Mouse (Mus musculus): ENCODE measurements around the gene Gm44973. TPM values are rescaled to one million over a fixed set of nuclear protein-coding genes. Genes with fewer than 3 reads are reported as not detected.

Gene Gm44973
- polyA plus RNA-seq (2015; fragmentation: Nextera tagmentation; extraction: Ambion mirVana): 4.7 and 5.7 TPM in 2 replicates

- Histone ChIP-seq H3K27me3 (ENCODE audit: insufficient read depth, low read length) (no peaks in the 10 kb centered on the region), H3K9ac (ENCODE audit: low read depth, low read length) (peak within 1 kb of the TSS; percentile 78), H3K27ac (peak within 1 kb of the TSS; percentile 99), H3K36me3 (ENCODE audit: insufficient read depth, low read length) (peaks cover 23% of the 10 kb centered on the region), H3K9me3 (replicated peaks; ENCODE audit: low read length) (no peaks in the 10 kb centered on the region), H3K4me3 (replicated peaks; ENCODE audit: low read depth, low read length) (peak within 1 kb of the TSS; percentile 76), H3K4me2 (ENCODE audit: low read length) (peak within 1 kb of the TSS; percentile 65), H3K4me1 (replicated peaks; ENCODE audit: insufficient read depth, low read length) (0 out of 2 replicates have a peak, but pooled peaks cover 9% of the 10 kb centered on the region)
- 0 out of 2 replicates have a peak, but pooled peaks have one; percentile 10 for TF ChIP-seq CTCF (IDR thresholded peaks at IDR 0.05; ENCODE audit: low read depth)
- ATAC-seq (replicated peaks; ENCODE audit: low FRiP score, low read depth): peak; percentile 80
- under 1% methylated on average over 44 of the region's 76 CpGs for WGBS
- peak; percentile 97 for DNase-seq (ENCODE audit: low spot score)
Observed at GRCm38 (mm10) chr7:5015118-5016001, at the start of gene Gm44973. Gene Gm44973 (plus strand): TSS chr7:5015496.

DNA sequence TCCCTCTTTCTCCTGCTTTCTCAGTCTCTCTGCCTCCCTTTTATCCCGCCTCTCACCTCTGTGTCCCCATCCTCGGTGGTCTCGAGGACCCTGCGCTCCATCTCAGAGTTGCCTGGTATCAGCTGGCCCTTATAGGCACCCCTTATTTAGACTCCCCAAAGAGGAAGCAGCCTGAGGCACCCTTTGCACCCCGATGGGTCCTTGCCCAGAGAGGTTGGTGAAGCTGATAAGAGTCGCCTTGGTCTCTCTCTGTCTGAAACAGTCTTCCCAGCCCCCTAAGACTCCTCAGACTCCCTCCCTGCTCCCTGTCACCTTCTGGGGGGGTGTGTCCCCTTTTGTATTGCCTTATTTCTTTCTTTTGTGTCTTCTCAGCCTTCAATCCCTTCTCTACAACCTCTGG is 44.2 kb upstream of the Gm44973 start, which contains the start of gene Sbk3:
Gene Sbk3 (minus strand): TSS at position 101 of the 400 bp plus-strand sequence.
- H3K27me3 ChIP-seq (ENCODE audit: insufficient read depth, low read length): no peaks in the 10 kb centered on the region
- DNase-seq (ENCODE audit: low spot score) (no peak), ATAC-seq (replicated peaks; ENCODE audit: low FRiP score, low read depth) (no peak)
- 41% methylated on average over 6 of the region's 6 CpGs for WGBS
- no peak within 1 kb of the TSS for H3K4me2 ChIP-seq (ENCODE audit: low read length)
- H3K4me3 ChIP-seq (replicated peaks; ENCODE audit: low read depth, low read length): no peak within 1 kb of the TSS
- H3K4me1 ChIP-seq (replicated peaks; ENCODE audit: insufficient read depth, low read length): 0 out of 2 replicates have a peak, but pooled peaks cover 3% of the 10 kb centered on the region
- no peak for TF ChIP-seq CTCF (IDR thresholded peaks at IDR 0.05; ENCODE audit: low read depth)
- no peak within 1 kb of the TSS for H3K9ac ChIP-seq (ENCODE audit: low read depth, low read length)
- H3K36me3 ChIP-seq (ENCODE audit: insufficient read depth, low read length): no peaks in the 10 kb centered on the region
- no peak within 1 kb of the TSS for H3K27ac ChIP-seq
- no peaks in the 10 kb centered on the region for H3K9me3 ChIP-seq (replicated peaks; ENCODE audit: low read length)

- Histone ChIP-seq H3K27ac (no peak overlapping the region), H3K4me2 (ENCODE audit: low read length) (no peak overlapping the region), H3K9ac (ENCODE audit: low read depth, low read length) (no peak overlapping the region), H3K4me1 (replicated peaks; ENCODE audit: insufficient read depth, low read length) (0 out of 2 replicates have a peak, but pooled peaks cover 3% of the 10 kb centered on the region), H3K36me3 (ENCODE audit: insufficient read depth, low read length) (no peaks in the 10 kb centered on the region), H3K9me3 (replicated peaks; ENCODE audit: low read length) (no peaks in the 10 kb centered on the region), H3K4me3 (replicated peaks; ENCODE audit: low read depth, low read length) (no peak overlapping the region), H3K27me3 (ENCODE audit: insufficient read depth, low read length) (no peaks in the 10 kb centered on the region)
- ATAC-seq (replicated peaks; ENCODE audit: low FRiP score, low read depth) (no peak), DNase-seq (ENCODE audit: low spot score) (peak; percentile 2)
- 25% methylated on average over 7 of the region's 7 CpGs for WGBS
- no peak for TF ChIP-seq CTCF (IDR thresholded peaks at IDR 0.05; ENCODE audit: low read depth)
Observed at GRCm38 (mm10) chr7:4971710-4972109, 43.6 kb upstream of the Gm44973 start.

DNA sequence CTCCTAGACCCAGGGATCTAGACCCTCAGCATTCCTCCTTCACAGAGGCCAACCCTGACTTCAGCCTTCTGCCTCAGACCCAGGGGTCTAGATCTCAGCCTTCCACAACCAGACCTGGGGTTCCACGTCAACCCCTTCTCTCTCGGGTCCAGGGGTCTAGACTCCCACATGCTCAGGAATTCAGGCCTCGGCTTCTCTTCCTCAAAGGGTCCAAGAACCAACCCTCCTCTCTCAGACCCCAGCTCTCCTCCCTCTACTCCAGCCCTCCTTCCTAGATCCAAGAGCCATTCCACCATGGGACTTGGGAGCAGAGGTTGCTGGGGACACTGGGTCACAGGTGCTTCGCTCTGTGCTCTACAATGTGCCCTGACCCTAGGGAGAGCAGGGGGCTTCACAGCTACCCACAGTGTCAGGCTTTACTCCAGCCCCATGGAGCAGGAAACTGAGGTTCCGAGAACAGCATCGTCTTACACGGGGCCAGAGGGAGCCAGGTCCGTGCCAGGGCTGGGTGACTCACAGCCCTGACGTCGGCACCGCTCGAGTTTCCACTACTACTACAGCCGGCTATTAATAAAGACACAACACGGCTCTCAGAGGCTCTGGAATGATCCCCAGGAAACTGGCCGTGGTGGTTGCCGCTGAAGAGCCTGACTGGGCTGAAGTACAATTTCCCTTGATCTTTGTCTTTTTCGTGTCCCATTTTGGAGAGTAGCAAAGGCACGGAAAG is 42.8 kb upstream of the Gm44973 start:
- H3K27ac ChIP-seq: no peak overlapping the region; the same call in 1 of the 2 replicates
- 0 out of 2 replicates have a peak, but pooled peaks cover 3% of the 10 kb centered on the region for H3K4me1 ChIP-seq (replicated peaks; ENCODE audit: insufficient read depth, low read length)
- ATAC-seq (replicated peaks; ENCODE audit: low FRiP score, low read depth) (no peak), DNase-seq (ENCODE audit: low spot score) (peak; percentile 8)
- TF ChIP-seq CTCF (IDR thresholded peaks at IDR 0.05; ENCODE audit: low read depth): no peak
- WGBS: 52% methylated on average over 18 of the region's 18 CpGs
- H3K4me2 ChIP-seq (ENCODE audit: low read length): no peak overlapping the region
- H3K4me3 ChIP-seq (replicated peaks; ENCODE audit: low read depth, low read length): no peak overlapping the region
- H3K9me3 ChIP-seq (replicated peaks; ENCODE audit: low read length): no peaks in the 10 kb centered on the region
- H3K27me3 ChIP-seq (ENCODE audit: insufficient read depth, low read length): no peaks in the 10 kb centered on the region
- H3K36me3 ChIP-seq (ENCODE audit: insufficient read depth, low read length): no peaks in the 10 kb centered on the region
- no peak overlapping the region for H3K9ac ChIP-seq (ENCODE audit: low read depth, low read length)

- DNase-seq (ENCODE audit: low spot score): no peak
- Histone ChIP-seq H3K9me3 (replicated peaks; ENCODE audit: low read length) (no peaks in the 10 kb centered on the region), H3K9ac (ENCODE audit: low read depth, low read length) (no peak overlapping the region), H3K27me3 (ENCODE audit: insufficient read depth, low read length) (no peaks in the 10 kb centered on the region), H3K4me3 (replicated peaks; ENCODE audit: low read depth, low read length) (no peak overlapping the region), H3K36me3 (ENCODE audit: insufficient read depth, low read length) (no peaks in the 10 kb centered on the region), H3K4me2 (ENCODE audit: low read length) (no peak overlapping the region), H3K27ac (no peak overlapping the region), H3K4me1 (replicated peaks; ENCODE audit: insufficient read depth, low read length) (0 out of 2 replicates have a peak, but pooled peaks cover 3% of the 10 kb centered on the region)
- TF ChIP-seq CTCF (IDR thresholded peaks at IDR 0.05; ENCODE audit: low read depth): no peak
- 57% methylated on average over 4 of the region's 4 CpGs for WGBS
- ATAC-seq (replicated peaks; ENCODE audit: low FRiP score, low read depth): no peak
Observed at GRCm38 (mm10) chr7:4975455-4975854, 39.8 kb upstream of the Gm44973 start.

DNA sequence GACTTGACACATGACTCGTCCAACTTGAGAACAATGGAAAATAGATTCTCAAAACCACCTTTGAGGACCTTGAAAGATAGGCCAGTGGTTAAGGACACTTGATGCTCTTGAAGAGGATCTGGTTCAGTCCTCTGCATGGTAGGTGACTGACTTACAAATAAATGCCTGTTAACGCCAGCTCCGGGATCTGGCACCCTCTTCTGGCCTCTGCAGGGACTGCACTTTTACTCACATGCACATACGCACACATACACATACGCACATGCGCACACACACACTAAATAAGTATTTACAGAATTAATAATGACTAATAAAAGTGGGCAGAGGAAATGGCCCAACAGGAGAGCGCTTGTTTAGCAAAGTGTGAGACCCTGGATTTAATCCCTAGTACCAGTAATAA is 38.5 kb upstream of the Gm44973 start:
- no peak overlapping the region for H3K4me2 ChIP-seq (ENCODE audit: low read length)
- ATAC-seq (replicated peaks; ENCODE audit: low FRiP score, low read depth): no peak
- peak; percentile 27; the same call in 1 of the 2 replicates for TF ChIP-seq CTCF (IDR thresholded peaks at IDR 0.05; ENCODE audit: low read depth)
- DNase-seq (ENCODE audit: low spot score): no peak
- WGBS: 91% methylated on average over 7 of the region's 7 CpGs
- no peak overlapping the region for H3K27ac ChIP-seq
- no peaks in the 10 kb centered on the region for H3K4me1 ChIP-seq (replicated peaks; ENCODE audit: insufficient read depth, low read length)
- no peak overlapping the region for H3K9ac ChIP-seq (ENCODE audit: low read depth, low read length)
- no peak overlapping the region for H3K4me3 ChIP-seq (replicated peaks; ENCODE audit: low read depth, low read length)
- H3K9me3 ChIP-seq (replicated peaks; ENCODE audit: low read length): no peaks in the 10 kb centered on the region
- no peaks in the 10 kb centered on the region for H3K36me3 ChIP-seq (ENCODE audit: insufficient read depth, low read length)
- no peaks in the 10 kb centered on the region for H3K27me3 ChIP-seq (ENCODE audit: insufficient read depth, low read length)
